Mouse (Mus musculus): ENCODE data around the gene Lhfp.

Lhfp gene

DNA sequence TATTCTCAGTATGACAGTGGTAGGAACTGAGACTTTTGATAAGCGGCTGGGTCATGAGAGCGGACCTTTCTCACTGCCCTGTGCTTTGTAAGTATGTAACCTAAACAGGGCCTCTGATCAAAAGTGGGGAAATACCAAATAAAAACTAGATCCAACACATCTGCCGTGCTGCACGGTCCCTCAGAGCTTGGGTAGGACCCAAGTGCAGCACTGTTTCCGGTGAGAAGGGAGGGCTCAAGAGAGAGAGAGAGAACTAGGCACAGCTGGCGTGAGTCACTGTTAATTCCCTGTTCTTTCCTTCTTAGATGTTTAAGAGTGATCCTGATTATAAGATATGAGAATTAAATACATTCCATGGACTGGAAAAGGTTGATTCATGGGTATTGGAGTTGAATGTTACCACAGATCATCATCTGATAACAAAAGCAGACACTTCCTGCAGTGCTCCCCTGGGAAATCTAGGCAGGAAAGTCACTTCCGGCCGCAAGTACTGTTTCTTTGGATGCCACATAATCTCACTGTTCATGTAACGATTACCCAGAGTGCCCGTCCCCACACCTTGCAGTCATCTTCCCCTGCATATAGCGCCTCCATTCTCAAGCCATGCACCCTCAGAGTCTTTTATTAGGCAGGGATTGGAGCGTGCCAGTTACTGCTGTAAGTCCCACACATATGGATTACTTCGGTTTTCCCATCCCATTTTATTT, 243.3 kb downstream of the Lhfp start:
- peak; percentile 94 for DNase-seq

DNA sequence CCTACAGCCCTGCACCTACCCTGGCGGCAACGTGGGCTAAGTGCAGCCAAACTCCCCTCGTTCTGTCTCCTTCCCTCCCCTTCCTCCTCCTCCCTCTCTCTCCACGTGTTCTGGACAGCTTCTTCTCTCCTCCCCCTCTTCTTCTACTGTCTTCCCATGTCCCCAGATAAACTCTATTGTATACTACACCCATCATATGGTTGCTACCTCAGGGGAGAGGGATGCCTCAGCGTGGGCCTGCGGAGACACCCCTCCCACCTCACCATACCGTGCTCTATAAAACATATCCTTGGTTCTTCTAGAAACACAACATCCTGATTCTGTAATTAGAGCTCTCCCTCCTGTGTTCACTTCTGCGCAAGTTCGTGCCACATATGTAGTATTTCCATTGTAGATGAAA, 247.3 kb downstream of the Lhfp start:
- DNase-seq = peak; percentile 43

DNA sequence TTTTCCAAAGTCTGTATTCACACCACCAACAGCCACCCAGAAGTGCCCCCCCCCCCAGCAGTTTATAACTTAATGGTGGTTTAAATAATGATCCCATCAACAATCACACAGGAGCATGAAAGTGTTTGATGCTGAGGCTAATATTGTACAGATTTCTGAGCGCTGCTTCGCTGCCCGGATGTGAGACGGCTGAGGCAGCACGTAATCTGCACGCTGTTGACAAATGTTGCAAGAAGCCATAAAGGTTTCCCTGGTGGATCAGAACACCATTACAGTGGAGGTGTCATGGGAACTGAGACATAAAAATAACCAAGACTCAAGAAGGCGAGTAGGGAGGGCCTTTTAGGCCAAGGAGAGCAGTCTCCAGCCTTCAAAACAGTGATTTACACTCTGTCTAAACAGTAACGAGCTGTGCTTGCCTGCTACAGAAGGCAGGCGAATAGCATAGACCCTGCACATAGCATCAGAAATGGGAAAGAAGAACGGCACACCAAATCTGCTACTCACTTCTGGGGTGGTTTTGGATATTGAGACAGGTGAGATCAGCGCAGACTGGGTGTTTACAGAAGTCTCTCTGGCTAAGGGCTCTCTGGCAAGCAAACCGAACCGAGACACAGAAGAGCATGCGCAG, 248.4 kb downstream of the Lhfp start:
- DNase-seq = peak; percentile 66

DNA sequence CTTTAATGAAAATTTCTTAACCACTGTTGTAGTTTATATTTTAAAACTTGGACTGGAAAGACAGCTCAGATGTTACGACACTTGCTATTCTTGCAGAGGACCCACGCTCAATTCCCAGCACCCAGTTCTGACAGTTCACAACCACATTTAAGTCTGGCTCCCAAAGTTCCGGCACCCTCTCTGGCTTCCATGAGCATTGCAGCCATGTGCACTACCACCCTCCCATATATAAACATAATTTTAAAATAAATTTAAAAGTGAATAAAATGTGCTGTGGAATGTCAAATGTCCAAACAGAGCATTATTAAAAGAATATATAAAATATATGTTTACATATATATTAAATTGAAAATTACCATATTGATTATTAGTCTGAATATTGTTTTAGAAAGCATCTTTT, 249.9 kb downstream of the Lhfp start:
- DNase-seq = peak; percentile 79

DNA sequence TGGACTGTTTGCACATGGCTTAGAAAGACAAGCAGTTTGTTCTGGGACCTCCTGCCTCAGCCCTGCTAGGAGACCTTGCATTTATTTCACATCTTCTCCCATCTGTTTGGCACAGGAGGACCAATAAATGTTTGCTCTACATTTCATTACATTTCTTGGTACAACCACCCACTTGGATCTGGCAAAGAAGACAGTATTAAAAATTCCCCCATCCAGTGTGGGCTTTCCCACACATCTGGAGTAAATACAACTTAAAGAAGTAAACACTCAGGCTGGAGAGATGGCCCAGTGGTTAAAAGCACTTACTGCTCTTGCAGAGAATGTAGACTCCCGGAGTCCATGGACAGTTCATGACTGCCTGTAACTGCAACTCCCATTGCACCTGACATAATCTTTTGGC, 250.6 kb downstream of the Lhfp start:
- peak; percentile 22 for DNase-seq

DNA sequence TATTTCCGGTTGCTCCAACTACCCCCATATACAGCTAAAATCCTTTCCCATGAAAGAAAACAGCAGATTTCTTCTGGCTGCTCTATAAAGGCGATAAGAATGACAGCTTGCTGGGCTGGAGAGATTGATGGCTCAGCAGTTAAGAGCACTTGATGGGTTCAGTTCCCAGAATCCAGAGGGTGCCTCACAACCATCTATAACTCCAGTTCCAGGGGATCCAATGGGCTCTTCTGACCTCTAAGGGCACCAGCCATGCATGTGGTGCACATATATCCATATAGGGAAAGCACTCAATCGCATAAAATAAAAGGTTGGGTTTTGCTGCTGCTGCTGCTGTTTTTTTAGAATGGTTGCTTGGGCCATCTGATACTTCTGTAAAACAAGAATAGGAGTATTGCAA, 251.1 kb downstream of the Lhfp start:
- DNase-seq = peak; percentile 25

DNA sequence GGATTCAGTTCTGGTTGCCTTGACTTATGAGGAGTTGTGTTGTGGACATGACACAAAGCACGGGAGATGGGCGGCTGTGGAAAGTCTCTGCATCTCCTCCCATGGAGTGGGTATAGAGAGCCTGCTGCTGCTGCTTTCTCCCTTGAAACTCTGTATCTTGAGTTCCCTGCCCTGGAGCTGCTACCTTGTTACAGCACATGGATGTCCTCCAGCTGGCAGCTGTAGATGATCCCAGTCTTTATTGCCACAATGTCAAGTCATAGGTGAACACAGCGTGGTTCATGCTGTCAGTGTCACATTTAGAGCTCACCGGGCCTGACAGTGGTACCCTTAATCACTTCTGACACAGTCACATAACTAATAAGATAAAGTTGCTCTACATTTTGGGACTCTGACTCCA, 251.7 kb downstream of the Lhfp start:
- DNase-seq = peak; percentile 66

DNA sequence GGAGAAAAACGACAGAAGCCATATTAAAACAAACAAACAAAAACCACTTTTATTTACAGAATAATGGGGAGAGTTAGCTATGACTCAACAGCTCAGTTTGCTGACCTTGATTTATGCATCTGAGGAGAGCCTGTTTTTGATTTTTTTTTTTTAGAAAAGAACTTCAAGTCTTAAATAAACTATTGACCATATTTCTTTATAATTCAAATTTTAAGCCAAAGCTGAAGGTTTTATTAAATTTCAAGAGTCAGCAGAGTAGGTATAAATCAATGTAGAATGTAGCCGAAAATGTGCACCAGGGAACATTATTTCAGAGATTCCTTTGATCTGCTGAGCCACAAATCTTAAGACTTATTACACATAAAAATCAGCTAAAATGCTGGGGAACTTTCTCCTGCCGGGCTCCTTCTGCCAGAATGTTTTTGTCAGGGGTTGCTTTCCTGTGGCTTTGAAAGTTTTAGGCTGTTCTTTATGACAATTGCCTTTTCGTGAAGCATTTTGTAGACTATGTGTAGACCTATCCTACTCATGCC, 252.6 kb downstream of the Lhfp start:
- peak; percentile 25 for DNase-seq

DNA sequence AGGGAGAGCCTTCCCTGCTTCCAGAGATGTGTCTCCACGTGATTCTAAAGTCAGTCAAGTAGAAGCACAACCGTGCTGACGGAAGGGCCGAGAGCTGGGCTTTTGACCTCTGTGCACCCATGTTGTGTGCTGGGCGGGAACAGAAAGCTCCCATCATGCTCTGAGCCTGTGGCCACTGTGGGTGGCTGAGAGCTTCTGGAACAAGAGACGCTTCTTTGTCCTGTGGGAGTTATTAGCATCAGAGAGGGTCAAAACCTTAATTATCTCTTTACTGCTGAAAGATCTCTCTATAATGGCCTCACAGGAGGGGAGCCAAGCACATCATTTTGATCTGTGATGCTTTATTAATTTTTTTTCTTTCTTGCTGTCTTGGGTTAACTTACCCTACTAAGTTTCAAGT, 253.5 kb downstream of the Lhfp start:
- peak; percentile 79 for DNase-seq

DNA sequence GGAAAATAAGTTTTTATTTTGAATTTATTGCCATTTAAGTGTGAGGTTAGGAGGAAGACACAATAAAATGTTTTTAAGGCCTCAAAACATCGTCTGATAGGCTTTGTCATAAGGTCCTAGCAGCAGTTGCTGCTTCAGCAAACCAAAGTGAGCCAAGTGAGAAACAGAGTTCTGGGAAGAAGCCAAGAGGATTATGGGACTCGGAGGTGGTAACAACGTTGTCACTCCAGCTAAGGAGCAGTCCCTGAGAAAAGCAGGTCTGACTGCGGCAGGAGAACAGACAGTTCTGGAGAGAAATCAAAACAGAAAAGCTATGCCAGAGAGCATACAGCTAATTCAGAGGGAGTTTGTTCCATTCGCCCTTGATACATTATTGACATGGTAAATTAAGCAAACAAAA, 260.5 kb downstream of the Lhfp start:
- DNase-seq = no peak

DNA sequence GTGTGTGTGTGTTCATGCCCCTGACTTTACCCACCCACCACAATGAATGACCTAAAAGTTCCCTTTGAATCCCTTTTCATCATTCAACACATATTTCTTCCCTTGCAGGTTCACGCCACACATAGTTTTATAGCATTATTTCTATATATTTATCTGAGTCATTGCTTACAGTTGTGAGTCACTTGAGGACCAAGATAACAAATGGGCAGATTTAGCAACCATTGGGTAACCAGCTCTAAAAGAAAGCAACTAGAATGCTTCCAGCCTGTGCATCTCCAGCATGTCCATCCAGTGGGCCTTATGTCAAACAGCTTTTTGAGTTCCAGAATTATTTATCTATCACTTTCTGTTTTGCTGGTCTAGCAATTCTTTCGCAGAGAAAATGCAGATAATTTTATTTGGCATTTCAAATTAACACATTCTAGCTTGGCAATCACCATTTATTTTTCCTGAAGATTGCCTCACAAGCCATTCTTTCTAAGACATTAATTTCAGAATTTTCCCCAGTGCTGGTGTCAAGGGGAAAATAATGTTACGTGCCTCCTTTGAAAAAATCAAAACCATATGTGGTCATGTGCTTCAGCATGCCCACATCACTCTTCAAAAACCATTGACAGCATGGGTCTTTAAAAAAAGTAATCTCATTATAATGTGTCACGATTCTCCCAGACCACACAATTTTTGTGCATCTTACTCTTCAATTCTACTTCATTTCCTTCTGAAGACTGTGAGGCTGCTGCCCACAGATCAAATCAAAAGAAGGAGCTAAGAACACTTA, 263.0 kb downstream of the Lhfp start:
- peak; percentile 18 for DNase-seq

DNA sequence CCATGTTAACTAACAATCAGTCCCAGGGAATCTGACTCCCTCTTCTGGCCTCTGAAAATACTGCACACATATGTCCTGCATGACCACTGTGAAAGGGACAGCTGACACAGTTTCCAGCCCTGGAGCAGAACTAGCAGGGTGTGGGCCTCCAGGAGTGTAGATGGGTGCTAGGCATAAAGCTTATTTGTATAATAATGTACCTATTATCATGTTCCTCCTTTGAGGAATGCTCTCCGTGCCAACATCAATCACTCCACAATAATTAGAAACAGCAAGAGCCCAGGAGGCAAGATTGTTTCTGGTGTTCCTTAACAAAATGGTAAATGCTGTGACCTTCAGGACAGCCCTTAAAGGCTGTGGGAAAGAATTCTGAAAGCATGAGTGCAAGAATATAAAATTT, 264.5 kb downstream of the Lhfp start:
- DNase-seq = peak; percentile 63

DNA sequence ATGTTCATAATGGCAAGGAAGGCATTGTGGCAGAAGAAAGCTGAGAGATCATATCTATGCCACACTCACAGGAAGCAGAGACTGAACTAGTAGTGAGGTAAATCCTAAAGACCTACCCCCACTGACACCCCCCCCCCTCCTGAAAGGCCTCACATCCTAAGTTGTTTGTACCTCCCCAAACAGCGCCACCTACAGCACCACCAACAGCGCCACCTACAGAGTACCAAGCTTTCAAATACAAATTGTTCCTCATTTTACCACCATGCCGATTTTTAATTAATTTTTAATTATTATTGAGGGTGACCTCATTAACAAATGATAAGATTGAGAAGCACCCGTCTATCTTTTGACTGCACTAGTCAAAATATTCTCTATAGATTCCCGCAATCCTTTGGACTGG, 267.3 kb downstream of the Lhfp start:
- no peak for DNase-seq

DNA sequence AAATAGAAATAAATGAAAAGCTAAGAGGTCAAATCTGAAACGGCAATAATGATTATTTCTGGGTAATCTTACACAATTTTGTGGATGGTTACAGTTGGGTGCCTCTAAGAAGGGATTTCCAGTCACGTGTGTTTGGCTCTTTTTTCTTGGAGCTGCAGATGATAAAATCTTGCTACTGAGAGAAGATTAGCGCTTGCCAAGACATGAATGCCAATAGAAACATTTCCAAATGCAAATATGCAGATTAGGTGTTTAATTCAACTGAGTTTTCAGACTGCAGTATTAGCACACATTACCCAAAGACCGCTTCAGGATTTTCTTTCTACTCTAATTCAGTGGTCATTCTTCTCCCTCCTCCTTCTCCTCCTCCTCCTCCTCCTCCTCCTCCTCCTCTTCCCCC, 268.8 kb downstream of the Lhfp start:
- DNase-seq = no peak

DNA sequence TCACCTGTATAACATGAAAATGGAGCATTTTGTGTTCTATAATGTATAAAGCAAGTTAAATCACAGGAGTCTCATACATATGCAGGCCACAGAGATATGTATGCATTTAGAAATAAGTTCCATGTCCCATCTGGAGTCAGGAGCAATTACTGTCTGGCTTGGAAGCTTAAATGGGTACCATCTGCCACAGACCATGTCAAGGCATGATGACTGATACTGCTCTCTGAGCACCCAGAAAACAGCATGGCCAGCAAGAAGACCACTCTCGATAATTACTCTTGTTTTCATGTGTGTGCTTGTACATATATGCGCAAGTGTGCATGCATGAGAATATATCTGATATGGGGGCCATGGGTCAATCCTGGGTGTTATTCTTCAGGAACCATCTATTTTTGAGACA, 269.3 kb downstream of the Lhfp start:
- peak; percentile 55 for DNase-seq
